Comparison of ENCODE assay signal across 23 mouse cellular contexts in the genomic region with DNA sequence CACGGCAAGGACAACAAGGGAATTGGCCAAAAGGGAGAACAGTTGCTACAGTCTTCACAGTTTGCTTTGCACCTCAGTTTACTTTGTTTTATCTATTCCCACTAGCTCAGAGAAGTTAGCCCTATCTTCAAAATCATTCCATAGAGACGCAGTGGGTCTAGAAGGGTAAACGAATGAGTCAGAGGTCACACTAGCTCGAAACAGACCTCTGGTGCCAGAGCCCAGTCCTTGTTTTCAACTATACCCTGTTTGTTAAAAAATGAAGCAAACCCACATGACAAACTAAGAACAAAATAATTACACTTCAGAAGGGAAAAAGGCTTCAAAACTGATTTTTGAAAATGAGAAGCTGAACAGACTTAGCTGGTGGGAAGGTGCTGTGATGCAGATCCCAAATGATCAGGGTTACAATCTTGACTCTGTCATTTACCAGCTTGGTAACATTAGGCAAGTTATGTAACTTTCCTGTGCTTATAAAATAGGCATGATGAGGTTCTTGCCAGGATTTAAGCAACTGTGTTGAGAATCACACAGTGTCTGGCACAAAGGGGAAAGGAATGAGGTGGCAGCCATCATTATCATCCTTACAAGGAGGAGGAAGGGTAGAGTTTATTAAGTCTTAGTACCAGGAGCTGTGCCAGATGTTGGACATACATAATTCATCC. TPM values are rescaled to one million over a fixed set of nuclear protein-coding genes. Genes with fewer than 3 reads are reported as not detected.
DNase-seq lines count a peak whose midpoint lies in the region; ATAC-seq lines count a peak whose summit lies in the region.
"Had no signal": no experiment of that assay in that cellular context is flagged by ENCODE, and none has a peak within 500 bp of the region (broad histone marks: within the 10 kb centered on the region; RNA-seq: fewer than 3 reads in every experiment).

No protein-coding gene starts in this region.

- peaks cover 7% of the 10 kb centered on the region; the same call in 1 of the 2 replicates for H3K4me1 ChIP-seq in forebrain, embryonic 12.5 days

- no peaks in the 10 kb centered on the region for H3K27me3 ChIP-seq in forebrain, embryonic 12.5 days
- H3K27me3 ChIP-seq: CH12.LX; limb, embryonic 12.5 days; liver, embryonic 12.5 days; midbrain, embryonic 13.5 days; neural tube, embryonic 13.5 days had no signal

- peaks cover 13% of the 10 kb centered on the region for H3K36me3 ChIP-seq in forebrain, embryonic 12.5 days (replicated peaks)
- H3K36me3 ChIP-seq: liver, embryonic 12.5 days; neural tube, embryonic 13.5 days had no signal

- no peaks in the 10 kb centered on the region for H3K9me3 ChIP-seq in forebrain, embryonic 12.5 days
- H3K9me3 ChIP-seq: limb, embryonic 12.5 days; liver, embryonic 12.5 days; midbrain, embryonic 13.5 days; neural tube, embryonic 13.5 days had no signal

- 91% methylated on average over 4 of the region's 4 CpGs for WGBS in forebrain, embryonic 12.5 days

- ATAC-seq in forebrain, embryonic 12.5 days (ENCODE audit: low FRiP score): no peak
- ATAC-seq: liver, embryonic 12.5 days; midbrain, embryonic 13.5 days had no signal

- H3K4me3 ChIP-seq in forebrain, embryonic 12.5 days (replicated peaks): no peak overlapping the region
- H3K4me3 ChIP-seq: heart, adult 2 months; limb, embryonic 12.5 days; liver, embryonic 12.5 days; midbrain, embryonic 13.5 days; neural tube, embryonic 13.5 days had no signal

- no peak overlapping the region for H3K27ac ChIP-seq in forebrain, embryonic 12.5 days
- H3K27ac ChIP-seq: heart, adult 2 months; limb, embryonic 12.5 days; liver, embryonic 12.5 days; midbrain, embryonic 13.5 days; neural tube, embryonic 13.5 days had no signal

- peak; percentile 29 for DNase-seq in adrenal gland, adult 2 months
- no peak for DNase-seq in adrenal gland, adult 8-10 months
- DNase-seq in layer of hippocampus, adult 9-11 months: peak; percentile 19
- no peak for DNase-seq in layer of hippocampus, postnatal 25 days (ENCODE audit: extremely low spot score in 1 of 2, low spot score in 1 of 2)
- DNase-seq in CD4-positive helper T cell, adult 2 months (ENCODE audit: low read depth, low spot score): peak; percentile 21
- peak; percentile 52 for DNase-seq in induced T-regulatory cell, adult 2 months (ENCODE audit: low read depth)
- DNase-seq in ovary, adult 18-20 months (ENCODE audit: low spot score): no peak
- DNase-seq: cerebellum, adult 9-10 months; embryo, embryonic 11 days; gastrocnemius, postnatal 14 days; heart, adult 2 months; kidney, postnatal 4 days; layer of hippocampus, postnatal 36 days; lung, adult 2 months; lung, postnatal 4 days; right cerebral cortex, postnatal 14 days; thymus, adult 18-20 months had no signal

- H3K4me2 ChIP-seq in forebrain, embryonic 12.5 days: no peak overlapping the region
- H3K4me2 ChIP-seq: limb, embryonic 12.5 days; liver, embryonic 12.5 days; midbrain, embryonic 13.5 days; neural tube, embryonic 13.5 days had no signal

- H3K9ac ChIP-seq in forebrain, embryonic 12.5 days: no peak overlapping the region
- H3K9ac ChIP-seq: limb, embryonic 12.5 days; liver, embryonic 12.5 days; midbrain, embryonic 13.5 days; neural tube, embryonic 13.5 days had no signal

RNA-seq across cellular contexts. Expression of a gene that starts 50.5 kb away (rescaled TPM):
- total RNA-seq in adrenal gland, adult 2 months (2021): 10 to 100 TPM; 44.7 to 49.4 TPM
- polyA plus RNA-seq in adrenal gland, adult 2 months (2012; rRNA removed): 33.7 and 39.6 TPM in 2 replicates
- total RNA-seq in adrenal gland, adult 8-10 months (2022): 10 to 100 TPM; 46.3 to 65.0 (median 55.8) TPM
- total RNA-seq in layer of hippocampus, postnatal 25 days (2021): 10 to 100 TPM; 14.4 to 15.5 TPM
- 55.3 and 55.7 TPM in 2 replicates for polyA plus RNA-seq in forebrain, embryonic 12.5 days (2016; fragmentation: Nextera tagmentation; extraction: Ambion mirVana)

Comparison
In these comparisons a context has a peak if more than half of its experiments do, and no peak if none do; other contexts are left out.
1. DNase-seq: peak in adrenal gland, adult 2 months (single experiment), layer of hippocampus, adult 9-11 months (single experiment), CD4-positive helper T cell, adult 2 months (single experiment) and induced T-regulatory cell, adult 2 months (single experiment); none in adrenal gland, adult 8-10 months (single experiment), layer of hippocampus, postnatal 25 days (0 of 2) and ovary, adult 18-20 months (single experiment).